Mouse (Mus musculus): Measurements from ENCODE around the gene Stxbp6. TPM values are rescaled to one million over a fixed set of nuclear protein-coding genes. Genes with fewer than 3 reads are reported as not detected.

The Stxbp6 gene
- total and polyA plus RNA-seq, 3 experiments, result not detected

DNA sequence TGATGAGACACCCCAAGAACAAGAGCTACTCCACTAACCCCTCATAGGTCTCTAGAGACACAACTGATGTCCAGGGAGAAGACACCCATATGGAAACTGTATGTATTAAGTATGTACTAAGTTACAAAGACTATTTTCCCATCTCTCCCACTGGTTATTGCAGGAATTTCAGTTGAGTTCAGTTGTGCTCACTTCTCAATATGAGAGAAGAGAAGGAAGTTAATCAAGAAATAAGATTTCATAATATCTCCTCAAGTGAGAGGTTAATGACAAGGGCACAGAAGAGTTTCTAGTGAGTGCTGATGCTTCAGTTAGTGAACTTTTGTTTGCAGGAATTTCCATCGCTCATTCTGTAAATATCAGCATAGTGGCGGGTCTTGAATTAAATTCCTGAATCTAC, 124.0 kb downstream of the Stxbp6 start:
- Histone ChIP-seq H3K4me1 (ENCODE audit: control insufficient read depth in 1 of 2, insufficient read depth in 2 of 2) (no peaks in the 10 kb centered on the region), H3K27me3 (replicated peaks) (no peaks in the 10 kb centered on the region), H3K27ac (ENCODE audit: insufficient read depth, low read depth) (no peak overlapping the region), H3K9ac (ENCODE audit: insufficient read depth, low read depth) (no peak overlapping the region), H3K79me2 (replicated peaks; ENCODE audit: control insufficient read depth, extremely low read depth, insufficient read depth, poor library complexity, severe bottlenecking) (no peaks in the 10 kb centered on the region), H3K4me2 (ENCODE audit: insufficient read depth, low read depth, poor library complexity, severe bottlenecking) (no peak overlapping the region), H3K9me3 (replicated peaks; ENCODE audit: low read length) (peaks cover 26% of the 10 kb centered on the region), H3K4me3 (replicated peaks in 1 of 3; ENCODE audit: low read depth in 2 of 3, low read length in 2 of 3, poor library complexity in 1 of 3) (no peak overlapping the region), H3K36me3 (replicated peaks in 1 of 2; ENCODE audit: control insufficient read depth in 1 of 2, insufficient read depth in 1 of 2, low read length in 1 of 2) (no peaks in the 10 kb centered on the region)
- dilution Hi-C loops (cut with MboI; ENCODE audit: extremely low pct_ligation_motif_present, extremely low pct_unique_long_range_greater_than_20kb, low sequenced_read_pairs) (no loop called here), in situ Hi-C loops (cut with MboI; ENCODE audit: low pct_ligation_motif_present, low pct_unique_long_range_greater_than_20kb, low sequenced_read_pairs) (no loop called here)
- TF ChIP-seq ETS1 (conservative IDR thresholded peaks at IDR 0.05; ENCODE audit: low read depth, low read length), result no peak
- no peak for TF ChIP-seq RCOR1 (conservative IDR thresholded peaks at IDR 0.05; ENCODE audit: low read depth, low read length)
- TF ChIP-seq MAFK (IDR thresholded peaks at IDR 0.05; ENCODE audit: insufficient replicate concordance, low read length), result no peak
- TF ChIP-seq MYC (IDR thresholded peaks at IDR 0.05; ENCODE audit: low read depth, low read length), result no peak
- DNase-seq (ENCODE audit: extremely low read depth), result no peak

GRCm38 (mm10) chr12:44947823-44948222, 126.7 kb downstream of the Stxbp6 start:
- Histone ChIP-seq H3K27me3 (replicated peaks) (no peaks in the 10 kb centered on the region), H3K4me2 (ENCODE audit: insufficient read depth, low read depth, poor library complexity, severe bottlenecking) (no peak overlapping the region), H3K79me2 (replicated peaks; ENCODE audit: control insufficient read depth, extremely low read depth, insufficient read depth, poor library complexity, severe bottlenecking) (no peaks in the 10 kb centered on the region), H3K27ac (ENCODE audit: insufficient read depth, low read depth) (no peak overlapping the region), H3K36me3 (replicated peaks in 1 of 2; ENCODE audit: control insufficient read depth in 1 of 2, insufficient read depth in 1 of 2, low read length in 1 of 2) (no peaks in the 10 kb centered on the region), H3K4me1 (ENCODE audit: control insufficient read depth in 1 of 2, insufficient read depth in 2 of 2) (no peaks in the 10 kb centered on the region), H3K9me3 (replicated peaks; ENCODE audit: low read length) (peaks cover 35% of the 10 kb centered on the region), H3K4me3 (replicated peaks in 1 of 3; ENCODE audit: low read depth in 2 of 3, low read length in 2 of 3, poor library complexity in 1 of 3) (no peak overlapping the region), H3K9ac (ENCODE audit: insufficient read depth, low read depth) (no peak overlapping the region)
- in situ Hi-C loops (cut with MboI; ENCODE audit: low pct_ligation_motif_present, low pct_unique_long_range_greater_than_20kb, low sequenced_read_pairs), result no loop called here
- dilution Hi-C loops (cut with MboI; ENCODE audit: extremely low pct_ligation_motif_present, extremely low pct_unique_long_range_greater_than_20kb, low sequenced_read_pairs), result no loop called here
- DNase-seq (ENCODE audit: extremely low read depth), result no peak
- no peak for TF ChIP-seq ZNF384 (IDR thresholded peaks at IDR 0.05; ENCODE audit: low read depth, low read length)
- TF ChIP-seq MAFK (IDR thresholded peaks at IDR 0.05; ENCODE audit: insufficient replicate concordance, low read length), result no peak

DNA sequence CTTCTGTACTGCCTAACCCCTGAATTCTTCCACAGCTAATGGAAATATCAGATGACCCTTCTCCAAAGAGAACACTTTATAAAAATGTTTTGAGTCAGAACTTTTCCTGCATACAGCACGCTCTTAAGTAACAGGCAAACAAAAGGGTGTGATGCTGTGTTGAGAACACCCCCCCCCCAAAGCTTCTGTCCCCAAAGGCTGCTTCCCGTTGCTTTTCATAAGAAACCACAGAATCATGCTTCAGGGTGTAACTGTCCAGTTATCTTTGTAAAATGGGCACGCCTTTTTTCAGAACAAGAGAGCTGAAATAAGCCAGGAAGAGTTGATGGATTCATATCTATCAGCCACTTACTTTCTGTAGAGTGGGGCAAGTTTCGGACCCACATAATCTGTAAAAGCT, 134.2 kb downstream of the Stxbp6 start:
- H3K4me1 ChIP-seq (ENCODE audit: control insufficient read depth in 1 of 2, insufficient read depth in 2 of 2), result no peaks in the 10 kb centered on the region
- no peak overlapping the region for H3K4me2 ChIP-seq (ENCODE audit: insufficient read depth, low read depth, poor library complexity, severe bottlenecking)
- H3K4me3 ChIP-seq (replicated peaks in 1 of 3; ENCODE audit: low read depth in 2 of 3, low read length in 2 of 3, poor library complexity in 1 of 3), result no peak overlapping the region
- peaks cover 53% of the 10 kb centered on the region for H3K9me3 ChIP-seq (replicated peaks; ENCODE audit: low read length)
- dilution Hi-C loops (cut with MboI; ENCODE audit: extremely low pct_ligation_motif_present, extremely low pct_unique_long_range_greater_than_20kb, low sequenced_read_pairs), result no loop called here
- H3K79me2 ChIP-seq (replicated peaks; ENCODE audit: control insufficient read depth, extremely low read depth, insufficient read depth, poor library complexity, severe bottlenecking), result no peaks in the 10 kb centered on the region
- no peak for DNase-seq (ENCODE audit: extremely low read depth)
- no peak overlapping the region for H3K27ac ChIP-seq (ENCODE audit: insufficient read depth, low read depth)
- no peak overlapping the region for H3K9ac ChIP-seq (ENCODE audit: insufficient read depth, low read depth)
- TF ChIP-seq ZMIZ1 (IDR thresholded peaks at IDR 0.05; ENCODE audit: low read depth, low read length) (no peak), CHD1 (IDR thresholded peaks at IDR 0.05; ENCODE audit: low read depth, low read length) (no peak), ZC3H11A (IDR thresholded peaks at IDR 0.05; ENCODE audit: low read depth, low read length) (no peak), SMC3 (IDR thresholded peaks at IDR 0.05; ENCODE audit: low read depth, low read length) (no peak), UBTF (IDR thresholded peaks at IDR 0.05; ENCODE audit: low read depth, low read length) (no peak), E2F4 (IDR thresholded peaks at IDR 0.05; ENCODE audit: insufficient replicate concordance, low read depth, low read length) (no peak), TBP (conservative IDR thresholded peaks at IDR 0.05; ENCODE audit: low read depth, low read length) (no peak), NELFE (IDR thresholded peaks at IDR 0.05; ENCODE audit: low read depth, low read length) (no peak), MXI1 (IDR thresholded peaks at IDR 0.05; ENCODE audit: low read depth, low read length) (no peak), ETS1 (conservative IDR thresholded peaks at IDR 0.05; ENCODE audit: low read depth, low read length) (no peak), MAFK (IDR thresholded peaks at IDR 0.05; ENCODE audit: insufficient replicate concordance, low read length) (no peak), POLR2AphosphoS2 (IDR thresholded peaks at IDR 0.05; ENCODE audit: low read depth, low read length) (no peak), EP300 (IDR thresholded peaks at IDR 0.05; ENCODE audit: low read length) (no peak), IRF4 (IDR thresholded peaks at IDR 0.05; ENCODE audit: low read depth, low read length) (no peak), JUN (IDR thresholded peaks at IDR 0.05; ENCODE audit: insufficient read depth, low read depth, low read length) (no peak), MAX (IDR thresholded peaks at IDR 0.05; ENCODE audit: low read length) (no peak), RCOR1 (conservative IDR thresholded peaks at IDR 0.05; ENCODE audit: low read depth, low read length) (no peak), JUND (conservative IDR thresholded peaks at IDR 0.05; ENCODE audit: low read depth, low read length) (no peak), GABPA (IDR thresholded peaks at IDR 0.05; ENCODE audit: insufficient replicate concordance, low read depth, low read length) (no peak)
- H3K27me3 ChIP-seq (replicated peaks), result no peaks in the 10 kb centered on the region
- in situ Hi-C loops (cut with MboI; ENCODE audit: low pct_ligation_motif_present, low pct_unique_long_range_greater_than_20kb, low sequenced_read_pairs), result no loop called here
- no peaks in the 10 kb centered on the region for H3K36me3 ChIP-seq (replicated peaks in 1 of 2; ENCODE audit: control insufficient read depth in 1 of 2, insufficient read depth in 1 of 2, low read length in 1 of 2)

All from CH12.LX (cell line).